Mouse (Mus musculus) midbrain, embryonic 16.5 days (tissue): Measurements from ENCODE around the gene Tmem30a. TPM values are rescaled to one million over a fixed set of nuclear protein-coding genes. Genes with fewer than 3 reads are reported as not detected.

Source experiments
- ATAC-seq: fragments of 200-750 bp; cut with Nextera tagmentation; 2 replicates; pipeline ENCODE4 v1.8.0; 2017; ENCODE audit warnings: moderate TSS enrichment
- H3K27ac ChIP-seq: fragments of 300-500 bp; sonication (generic); 2 replicates; pipeline ENCODE4 v1.5.1; 2014; ENCODE audit warnings: mild to moderate bottlenecking, low read length, mixed read lengths
- H3K27me3 ChIP-seq: fragments of 300-500 bp; sonication (generic); 2 replicates; pipeline ENCODE4 v1.6.1; 2014; ENCODE audit warnings: low read depth, low read length, mixed read lengths; ENCODE audit not compliant: control insufficient read depth, insufficient read depth
- H3K36me3 ChIP-seq: fragments of 300-500 bp; sonication (generic); 2 replicates; pipeline ENCODE4 v1.6.1; 2014; ENCODE audit warnings: mild to moderate bottlenecking, low read length, moderate library complexity, mixed read lengths; ENCODE audit not compliant: control insufficient read depth, insufficient read depth
- H3K4me1 ChIP-seq: fragments of 300-500 bp; sonication (generic); 2 replicates; pipeline ENCODE4 v1.6.1; 2014; ENCODE audit warnings: mild to moderate bottlenecking, low read length, mixed read lengths; ENCODE audit not compliant: control insufficient read depth, insufficient read depth
- H3K4me2 ChIP-seq: fragments of 300-500 bp; sonication (generic); 2 replicates; pipeline ENCODE4 v1.6.1; 2014; ENCODE audit warnings: mild to moderate bottlenecking, low read length, mixed read lengths
- H3K4me3 ChIP-seq: fragments of 300-500 bp; sonication (generic); 2 replicates; pipeline ENCODE4 v1.5.1; 2014; ENCODE audit warnings: low read depth, mild to moderate bottlenecking, low read length, moderate library complexity, mixed read lengths
- H3K9ac ChIP-seq: fragments of 300-500 bp; sonication (generic); 2 replicates; pipeline ENCODE4 v1.6.1; 2014; ENCODE audit warnings: low read depth, low read length, mixed read lengths
- H3K9me3 ChIP-seq: fragments of 300-500 bp; sonication (generic); replicated peaks from 2 replicates; pipeline ENCODE4 v1.6.1; 2014; ENCODE audit warnings: mild to moderate bottlenecking, low read length, mixed read lengths; ENCODE audit not compliant: control insufficient read depth, poor library complexity, severe bottlenecking
- WGBS: fragments of 180-500 bp; shearing (Covaris S2); extraction: QIAGEN DNeasy Blood & Tissue Kit; methylation state at CpG from one replicate; pipeline ENCODE4 v1.1.7; 2014; 5-methylcytosine and 5-hydroxymethylcytosine counted together
- polyA plus RNA-seq: library from polyadenylated mRNA; unstranded; fragments of >200 nt; fragmentation: Nextera tagmentation; extraction: Ambion mirVana; gene quantifications from 2 replicates; pipeline ENCODE4 v1.2.1, GENCODE M21; 2015

Tmem30a gene
- polyA plus RNA-seq, 1 experiment from 2014 or later, result 127 TPM

DNA sequence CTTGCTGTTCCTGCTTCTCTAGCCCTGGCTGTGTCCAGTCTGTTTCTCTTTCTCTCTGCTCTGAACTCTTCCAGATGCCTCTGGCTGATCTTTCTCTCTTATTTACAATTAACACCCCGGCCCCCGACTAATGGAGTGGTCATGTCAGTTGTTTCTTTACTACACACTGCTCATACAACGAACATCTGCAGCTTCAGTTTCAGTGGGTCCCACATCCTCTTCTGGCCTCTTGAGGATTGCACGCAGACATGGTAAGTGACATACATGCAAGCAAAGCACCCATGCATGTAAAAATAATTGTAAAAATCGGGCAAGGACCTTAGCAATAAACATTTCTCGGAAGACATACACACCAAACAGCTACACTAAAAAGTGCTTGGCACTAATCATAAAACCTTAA lies 57.7 kb downstream of the Tmem30a start:
- no peaks in the 10 kb centered on the region for H3K4me1 ChIP-seq
- H3K4me2 ChIP-seq, result no peak overlapping the region
- H3K4me3 ChIP-seq, result no peak overlapping the region
- H3K36me3 ChIP-seq, result no peaks in the 10 kb centered on the region
- H3K9ac ChIP-seq, result no peak overlapping the region
- no peaks in the 10 kb centered on the region for H3K9me3 ChIP-seq
- no peak overlapping the region for H3K27ac ChIP-seq
- 90% methylated on average over 6 of the region's 6 CpGs for WGBS
- no peaks in the 10 kb centered on the region for H3K27me3 ChIP-seq
- no peak for ATAC-seq

DNA sequence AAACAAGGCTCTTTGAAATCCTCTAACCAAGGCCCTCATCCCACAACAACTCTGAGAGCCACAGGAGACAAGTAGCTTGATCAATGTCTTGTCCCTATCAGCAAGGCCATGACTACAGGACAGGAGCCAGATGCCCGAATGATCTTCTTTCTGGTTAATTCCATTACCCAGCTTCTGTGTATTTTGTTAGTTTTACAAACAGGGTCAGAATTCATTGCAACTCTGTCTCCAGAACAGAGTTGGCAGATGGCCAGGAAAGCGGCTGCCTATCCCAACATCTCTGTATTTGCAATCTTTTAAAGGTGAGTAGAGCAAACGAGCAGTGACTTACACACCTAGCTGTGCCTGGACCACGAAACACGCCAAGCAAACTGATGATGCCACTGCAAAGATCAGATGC lies 63.0 kb downstream of the Tmem30a start:
- Histone ChIP-seq H3K4me2 (no peak overlapping the region), H3K27me3 (no peaks in the 10 kb centered on the region), H3K4me3 (no peak overlapping the region), H3K9me3 (no peaks in the 10 kb centered on the region), H3K36me3 (no peaks in the 10 kb centered on the region), H3K4me1 (no peaks in the 10 kb centered on the region), H3K9ac (no peak overlapping the region), H3K27ac (no peak overlapping the region)
- ATAC-seq, result no peak
- WGBS, result 92% methylated on average over 5 of the region's 5 CpGs

DNA sequence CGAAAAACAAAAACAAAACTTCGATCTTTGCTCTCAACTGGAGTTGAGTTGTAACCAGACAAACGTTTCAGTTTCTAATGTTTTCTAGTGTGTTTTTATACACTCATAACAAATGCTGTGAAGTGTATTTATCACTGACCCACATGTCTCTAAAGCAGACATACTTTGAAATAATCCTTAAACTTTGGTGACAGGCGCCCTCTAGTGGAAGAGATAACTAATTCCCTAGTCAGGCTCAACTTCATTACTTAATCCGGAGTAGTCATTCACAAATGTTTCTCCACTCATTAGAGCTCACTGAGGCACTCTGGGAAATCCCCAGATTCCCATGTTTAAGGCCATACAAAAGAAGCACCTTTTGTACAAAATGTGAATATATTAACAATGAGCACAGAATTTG lies 70.2 kb downstream of the Tmem30a start:
- no peaks in the 10 kb centered on the region for H3K9me3 ChIP-seq
- no peak overlapping the region for H3K4me2 ChIP-seq
- no peak overlapping the region for H3K27ac ChIP-seq
- ATAC-seq, result no peak
- H3K9ac ChIP-seq, result no peak overlapping the region
- peaks cover 14% of the 10 kb centered on the region for H3K4me1 ChIP-seq
- peaks cover 20% of the 10 kb centered on the region for H3K27me3 ChIP-seq
- no peak overlapping the region for H3K4me3 ChIP-seq
- H3K36me3 ChIP-seq, result no peaks in the 10 kb centered on the region
- WGBS, result 37% methylated on average over 5 of the region's 5 CpGs

DNA sequence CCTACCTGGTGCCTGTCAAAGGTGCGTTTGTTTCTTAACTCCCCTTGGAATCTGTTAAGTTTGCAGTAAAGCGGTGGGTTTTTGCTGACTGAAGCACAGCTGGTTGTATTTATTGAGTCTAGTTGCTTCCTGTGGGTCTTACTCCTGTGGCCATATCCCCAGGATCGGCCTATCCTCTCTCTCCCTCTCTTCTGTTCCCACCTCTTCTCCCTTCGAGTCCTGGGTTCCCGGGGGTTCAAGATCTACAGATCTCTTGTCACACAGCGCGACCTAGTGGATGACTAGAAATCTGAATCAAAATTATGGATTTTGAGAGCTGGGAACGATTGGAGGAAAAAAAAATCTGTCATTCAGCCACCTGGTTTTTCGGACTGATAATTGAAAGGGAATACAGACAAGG lies 72.3 kb downstream of the Tmem30a start:
- Histone ChIP-seq H3K4me3 (no peak overlapping the region; the same call in 1 of the 2 replicates), H3K4me1 (peaks cover 24% of the 10 kb centered on the region), H3K4me2 (peak overlapping the region; percentile 47), H3K27me3 (peaks cover 27% of the 10 kb centered on the region), H3K9ac (no peak overlapping the region), H3K27ac (no peak overlapping the region), H3K9me3 (no peaks in the 10 kb centered on the region), H3K36me3 (no peaks in the 10 kb centered on the region)
- WGBS, result 6% methylated on average over 9 of the region's 9 CpGs
- no peak for ATAC-seq

DNA sequence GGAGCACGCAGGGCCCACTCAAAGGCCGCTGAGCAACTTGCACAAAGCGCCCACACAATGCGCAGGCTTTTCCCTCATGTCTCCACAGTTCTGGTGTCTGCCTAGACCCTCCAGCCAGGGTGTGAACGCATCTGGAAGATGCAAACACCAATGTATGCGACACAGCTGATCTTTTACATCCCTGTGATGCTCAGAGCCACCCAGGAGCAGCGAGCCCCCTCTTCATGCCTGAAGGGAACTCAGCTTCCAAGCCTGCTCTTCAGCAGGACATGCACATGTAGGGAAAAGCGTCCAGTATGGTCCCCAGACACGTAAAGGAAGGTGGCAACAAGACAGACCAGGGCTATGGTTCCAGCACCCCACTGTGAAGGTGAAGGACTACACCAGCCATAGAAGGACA lies 73.2 kb downstream of the Tmem30a start:
- ATAC-seq, result no peak
- H3K4me3 ChIP-seq, result no peak overlapping the region
- H3K27me3 ChIP-seq, result peaks cover 27% of the 10 kb centered on the region
- WGBS, result 27% methylated on average over 9 of the region's 9 CpGs
- H3K9ac ChIP-seq, result no peak overlapping the region
- no peaks in the 10 kb centered on the region for H3K9me3 ChIP-seq
- H3K4me1 ChIP-seq, result peaks cover 24% of the 10 kb centered on the region
- no peaks in the 10 kb centered on the region for H3K36me3 ChIP-seq
- 0 out of 2 replicates have a peak overlapping the region, but pooled peaks have one; percentile 98 for H3K4me2 ChIP-seq
- H3K27ac ChIP-seq, result no peak overlapping the region

DNA sequence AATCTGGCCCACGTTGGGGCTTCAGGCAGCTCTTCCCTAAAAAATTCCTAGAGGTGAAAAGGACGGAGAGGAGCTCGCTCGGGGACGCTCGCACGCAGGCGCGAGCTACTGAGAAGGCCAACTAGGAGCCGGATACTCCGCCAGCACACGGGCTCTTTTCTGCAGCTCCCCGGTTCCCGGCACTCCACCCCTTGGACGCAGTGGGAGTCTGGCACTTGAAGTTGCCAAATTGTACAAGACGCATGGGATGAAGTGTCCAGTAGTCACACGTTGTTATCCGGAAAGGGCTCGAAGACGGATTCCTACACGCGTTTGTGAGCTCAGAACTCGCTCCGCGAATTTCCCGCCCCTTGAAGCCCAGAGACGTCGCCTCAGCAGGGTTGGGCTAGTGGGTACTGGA lies 73.9 kb downstream of the Tmem30a start:
- Histone ChIP-seq H3K9ac (peak overlapping the region; percentile 41; the same call in 1 of the 2 replicates), H3K27me3 (peaks cover 27% of the 10 kb centered on the region), H3K4me1 (peaks cover 30% of the 10 kb centered on the region), H3K4me3 (peak overlapping the region; percentile 56), H3K36me3 (no peaks in the 10 kb centered on the region), H3K4me2 (peak overlapping the region; percentile 98), H3K9me3 (no peaks in the 10 kb centered on the region), H3K27ac (no peak overlapping the region)
- ATAC-seq, result no peak
- WGBS, result 1% methylated on average over 28 of the region's 28 CpGs

Other genes starting within 250 kb of the Tmem30a start
- gene Col12a1, start 74.7 kb downstream of the Tmem30a start, polyA plus RNA-seq, result 4.2 and 4.5 TPM in 2 replicates
- gene Cox7a2, start 33.6 kb downstream of the Tmem30a start, polyA plus RNA-seq, result 765 and 782 TPM in 2 replicates
- gene Filip1, start 219.3 kb upstream of the Tmem30a start, polyA plus RNA-seq, result 3.9 and 4.0 TPM in 2 replicates